Mouse (Mus musculus) cerebellum, postnatal 4 days (tissue): Measurements from ENCODE around the gene Adcy7.

Experiments used
- DNase-seq, 2 experiments: peaks; one replicate each; pipeline ENCODE4 v3.0.0; 2022; ENCODE audit warnings: low spot score in 2 of 2, mixed read lengths in 1 of 2

The Adcy7 gene

DNA sequence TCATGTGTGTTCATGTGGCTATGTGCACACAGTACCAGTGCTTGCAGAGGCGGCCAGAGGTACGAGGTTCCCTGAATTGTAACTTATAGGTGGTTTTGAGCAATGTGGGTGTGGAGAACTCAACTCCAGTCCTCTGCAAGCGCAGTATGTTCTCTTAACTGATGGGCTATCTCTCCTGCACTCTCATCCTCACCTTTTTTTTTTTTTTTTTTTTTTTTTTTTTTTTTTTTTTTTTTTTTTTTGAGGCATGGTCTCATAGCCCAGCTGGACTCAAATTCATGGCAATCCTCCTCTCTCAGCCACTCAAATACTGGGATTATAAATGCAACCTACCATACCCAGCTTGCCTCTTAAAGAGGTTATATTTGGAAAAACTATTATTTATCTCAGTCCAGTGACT, 58.6 kb downstream of the Adcy7 start:
- no peak for DNase-seq

DNA sequence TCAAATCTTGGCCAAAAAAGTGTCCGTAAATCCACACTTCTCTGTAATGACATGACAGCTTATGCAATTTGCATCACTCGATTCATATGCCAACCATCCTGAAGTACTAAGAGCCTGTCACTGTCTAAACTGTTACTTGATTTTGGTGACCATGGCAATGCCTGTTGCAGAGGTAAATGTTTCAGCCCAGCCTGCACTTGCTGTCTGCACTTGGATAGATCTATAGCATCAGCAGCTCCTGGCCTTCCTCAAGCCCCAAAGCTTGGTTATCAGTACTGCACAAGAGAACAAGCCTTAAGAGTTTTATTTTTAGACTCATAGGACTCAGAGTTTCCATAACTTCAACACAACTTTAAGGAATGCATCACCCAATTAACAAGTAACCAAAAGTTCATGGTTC, 62.2 kb downstream of the Adcy7 start:
- no peak for DNase-seq

DNA sequence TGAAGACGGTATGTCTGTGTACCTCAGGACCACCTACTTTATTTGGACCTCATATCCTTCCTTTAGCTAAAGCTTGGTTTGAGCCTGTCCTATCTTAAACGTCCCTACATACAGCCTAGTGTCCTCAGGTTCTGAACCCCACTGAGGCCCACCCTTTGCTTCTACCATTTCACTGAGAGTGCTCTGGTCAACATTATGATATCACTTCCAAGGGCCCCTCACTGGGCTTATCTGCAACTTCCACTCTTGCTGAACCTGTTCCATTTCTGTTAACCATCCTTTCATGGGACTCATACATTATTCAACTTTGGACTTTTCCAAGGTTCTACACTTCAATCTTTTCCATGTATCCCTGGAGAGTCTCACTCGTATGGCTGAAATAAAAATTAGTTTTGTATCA, 62.8 kb downstream of the Adcy7 start:
- no peak for DNase-seq

DNA sequence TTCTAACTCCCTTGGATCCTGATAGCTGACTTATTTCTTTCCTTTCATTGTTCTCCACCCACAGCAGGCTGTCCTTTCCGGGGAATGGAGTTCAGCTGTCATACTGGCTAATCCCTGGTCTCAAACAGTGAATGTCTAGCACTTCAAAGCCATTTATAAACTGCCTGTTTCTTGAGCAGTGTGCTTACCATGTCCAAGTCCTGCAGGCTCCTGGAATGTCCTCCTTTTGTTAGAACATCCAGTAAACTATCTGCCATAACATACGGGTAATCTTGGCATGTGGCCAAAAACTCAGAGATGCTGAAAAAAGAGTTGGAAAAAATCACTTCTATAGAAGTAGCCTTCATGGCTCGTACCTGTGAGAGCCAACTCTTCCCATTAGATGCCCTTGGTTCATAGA, 67.0 kb downstream of the Adcy7 start:
- DNase-seq: no peak

DNA sequence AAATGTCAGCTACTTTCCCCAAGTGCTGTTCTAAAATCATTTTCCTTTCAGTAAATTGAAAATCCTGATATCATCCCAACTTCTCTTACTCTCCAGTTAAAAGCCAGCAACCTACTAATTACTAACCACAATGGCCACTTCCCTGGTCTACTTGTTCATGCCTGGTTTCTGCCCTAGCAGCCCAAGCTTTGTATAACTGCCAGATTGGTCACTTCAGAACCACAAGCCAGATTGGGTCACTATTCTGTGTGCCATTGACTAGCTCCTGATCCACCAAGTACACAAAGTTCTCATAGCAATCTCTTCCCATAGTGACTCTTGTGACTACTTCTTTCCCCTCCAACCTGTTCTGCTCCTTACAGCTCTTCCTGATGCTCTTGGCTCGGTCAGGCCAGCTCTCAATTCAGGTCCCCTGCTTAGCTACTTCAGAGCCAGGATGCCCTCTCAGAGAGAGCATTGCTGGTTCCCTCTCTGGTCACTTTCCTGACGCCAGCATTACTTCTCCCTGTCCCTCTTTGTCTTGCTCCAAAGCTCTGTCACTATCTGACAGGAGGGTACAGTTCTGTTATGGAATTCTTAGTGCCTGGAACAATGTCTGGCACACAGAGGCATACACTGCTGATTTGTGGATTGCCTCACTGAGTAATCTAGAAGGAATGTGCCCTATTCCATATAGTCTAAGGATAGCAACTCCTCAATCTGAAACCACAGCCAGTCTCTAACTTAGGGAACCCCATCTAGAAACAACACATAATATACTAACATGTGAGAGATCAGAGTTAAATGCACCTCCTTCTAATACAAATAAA, 67.9 kb downstream of the Adcy7 start:
- DNase-seq: no peak

DNA sequence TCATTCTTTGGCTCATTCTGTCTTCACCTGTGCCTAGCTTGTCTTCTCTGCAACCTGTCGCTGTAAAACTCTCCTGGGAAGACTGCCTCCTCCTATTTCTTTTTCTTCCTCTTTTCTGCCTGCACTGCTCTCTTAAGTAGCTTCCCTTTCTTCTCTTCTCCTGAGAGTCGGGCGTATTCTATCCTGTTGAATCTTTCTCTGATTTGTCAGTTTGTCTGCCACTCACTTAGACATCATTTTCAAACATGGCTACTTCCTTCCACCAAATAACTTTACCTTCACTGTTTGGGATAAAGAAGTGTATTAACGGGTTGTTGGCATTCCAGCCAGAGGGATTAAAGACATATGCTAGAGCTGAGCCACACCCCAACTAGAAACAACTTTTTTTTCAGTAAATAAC, 69.8 kb downstream of the Adcy7 start:
- DNase-seq: no peak

DNA sequence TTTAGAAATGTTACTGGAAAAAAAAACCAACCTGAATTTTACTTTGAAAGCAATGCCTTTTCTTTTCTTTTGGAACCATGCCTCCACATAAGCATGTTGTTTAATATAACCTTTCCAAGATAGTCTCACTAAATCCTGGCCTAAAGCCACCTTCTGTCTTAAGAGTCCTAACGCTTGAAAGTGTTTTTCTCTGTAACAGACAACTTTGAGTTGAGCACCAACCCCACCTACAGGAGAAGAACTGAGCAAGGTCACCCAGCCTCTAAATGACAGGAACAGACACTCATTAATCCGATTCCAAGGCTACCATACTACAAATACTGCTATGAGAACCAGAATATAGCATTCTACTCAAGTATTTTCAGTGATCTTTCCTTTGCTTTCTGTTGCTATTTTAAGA, 76.8 kb downstream of the Adcy7 start:
- no peak for DNase-seq

DNA sequence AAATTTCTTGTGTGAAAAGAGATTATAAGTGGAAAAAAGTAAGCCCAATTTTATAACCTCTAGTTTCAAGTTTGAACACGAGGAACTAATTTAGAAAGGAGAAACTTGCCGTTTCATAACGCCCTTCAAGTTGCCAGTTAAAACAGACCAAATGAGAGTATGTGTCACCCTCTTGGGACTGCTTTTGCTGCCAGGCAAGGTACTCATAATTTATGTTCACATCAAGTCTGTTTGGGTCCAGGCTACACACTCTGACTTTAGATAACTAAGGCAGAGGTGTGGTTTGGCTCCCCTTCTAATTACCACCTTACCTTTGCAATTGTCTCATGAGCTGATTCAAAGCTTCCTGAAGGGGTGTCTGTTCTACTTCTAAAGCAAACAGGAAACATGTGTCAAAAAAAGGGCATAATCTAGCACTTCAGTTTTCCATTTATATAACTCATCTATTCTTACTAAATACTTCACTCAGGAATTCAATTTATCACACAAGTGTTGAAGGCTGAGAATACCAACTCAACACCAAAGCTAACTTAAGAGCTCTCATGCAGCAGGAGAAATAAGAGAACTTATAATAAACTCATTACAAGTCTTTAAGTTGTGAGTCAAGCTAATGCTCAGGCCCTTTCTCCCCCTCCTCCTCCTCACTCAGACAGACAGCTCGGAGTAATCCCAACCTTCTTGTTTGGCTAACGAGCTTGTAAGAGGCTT, 85.2 kb downstream of the Adcy7 start:
- DNase-seq: no peak

DNA sequence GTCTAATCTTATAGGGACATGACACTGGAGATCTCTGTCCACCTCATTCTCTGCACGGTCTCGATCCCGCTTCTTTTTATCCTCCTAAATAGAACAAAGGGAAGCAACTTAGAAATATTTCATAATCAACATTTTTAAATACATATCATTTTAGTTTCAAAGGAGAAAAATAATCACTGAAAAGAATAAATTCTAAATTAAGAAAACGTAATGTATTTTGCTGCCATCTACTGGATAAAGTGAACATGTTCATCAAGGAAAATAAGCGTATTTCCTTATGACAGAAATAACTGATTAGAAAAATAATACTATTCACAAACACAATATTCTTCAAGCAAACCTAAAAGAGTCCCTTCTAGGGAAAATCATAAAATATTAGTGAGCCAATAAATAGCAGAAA, 85.7 kb downstream of the Adcy7 start:
- no peak for DNase-seq

DNA sequence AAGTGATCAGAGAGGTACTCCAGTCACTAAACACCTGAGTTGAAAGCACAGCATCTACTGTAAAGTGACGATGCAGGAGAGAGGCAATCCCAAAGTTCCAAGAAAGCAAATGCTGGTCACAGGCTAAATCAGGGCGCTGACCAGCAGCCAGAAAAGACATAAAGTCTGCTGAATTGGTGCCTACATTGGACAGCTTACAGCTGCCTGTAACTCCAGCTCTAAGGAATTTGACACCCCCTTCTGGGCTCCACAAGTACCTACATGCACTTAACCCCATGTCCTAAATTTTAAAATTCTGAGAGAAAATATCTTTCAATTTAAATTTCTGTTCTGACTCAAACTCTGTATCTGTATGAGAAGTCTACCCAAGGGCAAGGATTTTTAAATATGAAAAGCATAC, 87.8 kb downstream of the Adcy7 start:
- no peak for DNase-seq

DNA sequence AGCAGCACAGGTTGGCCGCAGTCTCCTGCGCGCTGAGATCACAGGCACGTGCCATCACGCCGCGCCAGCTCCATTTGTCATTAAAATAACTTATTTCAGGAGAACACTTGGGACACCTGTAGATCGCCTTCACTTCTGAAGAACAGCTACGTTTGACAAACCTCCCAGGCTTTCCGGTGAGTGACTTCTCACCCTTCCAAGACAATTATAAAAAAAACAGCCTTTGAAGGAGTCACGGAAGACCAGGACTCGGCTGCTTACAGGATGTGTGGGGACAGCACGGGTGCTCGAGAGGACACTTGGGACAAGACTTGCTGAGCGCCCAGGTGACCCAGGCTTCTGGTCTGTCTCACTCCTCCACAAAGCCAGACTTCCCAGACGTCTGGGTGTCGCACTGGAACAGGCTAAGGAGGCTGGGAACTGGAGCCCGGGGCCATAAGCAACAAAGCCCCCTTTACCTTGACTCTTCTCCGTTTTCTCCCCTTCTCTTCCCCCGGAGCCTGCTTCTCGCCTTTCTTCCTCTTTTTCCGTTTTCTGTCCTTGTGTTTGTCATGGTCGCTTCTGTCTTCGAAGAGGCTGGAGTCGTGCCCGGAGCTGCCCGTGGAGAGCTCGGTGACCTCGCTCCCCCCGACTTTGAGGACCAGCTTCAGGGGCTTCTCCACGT, 89.0 kb downstream of the Adcy7 start:
- no peak for DNase-seq

DNA sequence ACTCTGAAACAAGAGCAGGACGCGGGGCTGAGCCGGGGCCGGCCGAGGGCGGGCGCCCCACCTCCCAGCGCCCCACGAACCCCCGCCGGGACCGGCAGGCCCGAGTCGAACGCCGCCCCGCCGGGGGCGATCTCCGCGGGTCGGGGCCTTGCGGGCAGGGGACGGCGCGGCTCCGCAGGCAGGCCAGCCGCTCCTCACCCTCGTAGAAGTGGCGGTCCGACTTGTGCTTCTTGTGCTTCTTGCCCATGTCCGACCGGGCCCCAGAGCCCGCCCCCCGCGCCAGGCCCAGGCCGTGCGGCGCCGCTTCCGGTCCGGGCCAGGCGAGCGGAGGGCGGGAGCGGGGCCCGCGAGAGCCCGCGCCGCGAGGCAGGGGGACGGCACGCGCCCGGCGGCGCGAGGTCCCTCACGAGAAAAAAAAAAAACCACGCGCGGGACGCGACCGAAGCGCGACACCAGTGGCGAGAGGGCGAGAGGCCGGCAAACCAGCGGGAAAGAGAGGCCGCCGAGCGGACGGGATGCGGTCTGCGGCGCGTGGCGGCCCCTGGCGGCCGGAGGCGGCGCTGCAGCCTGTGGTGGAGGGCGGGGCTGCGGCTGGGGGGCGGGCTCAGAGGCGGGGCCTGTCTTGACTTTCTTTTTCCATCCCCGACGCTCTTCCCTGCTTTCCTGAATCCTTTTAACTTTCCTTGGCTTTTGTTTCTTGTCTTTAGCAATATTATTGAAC, 89.7 kb downstream of the Adcy7 start, which contains the start of gene Brd7:
TSS of gene Brd7 (minus strand) at position 487 of the 721 bp plus-strand sequence.
- peak; percentile 87 to 96 for DNase-seq

DNA sequence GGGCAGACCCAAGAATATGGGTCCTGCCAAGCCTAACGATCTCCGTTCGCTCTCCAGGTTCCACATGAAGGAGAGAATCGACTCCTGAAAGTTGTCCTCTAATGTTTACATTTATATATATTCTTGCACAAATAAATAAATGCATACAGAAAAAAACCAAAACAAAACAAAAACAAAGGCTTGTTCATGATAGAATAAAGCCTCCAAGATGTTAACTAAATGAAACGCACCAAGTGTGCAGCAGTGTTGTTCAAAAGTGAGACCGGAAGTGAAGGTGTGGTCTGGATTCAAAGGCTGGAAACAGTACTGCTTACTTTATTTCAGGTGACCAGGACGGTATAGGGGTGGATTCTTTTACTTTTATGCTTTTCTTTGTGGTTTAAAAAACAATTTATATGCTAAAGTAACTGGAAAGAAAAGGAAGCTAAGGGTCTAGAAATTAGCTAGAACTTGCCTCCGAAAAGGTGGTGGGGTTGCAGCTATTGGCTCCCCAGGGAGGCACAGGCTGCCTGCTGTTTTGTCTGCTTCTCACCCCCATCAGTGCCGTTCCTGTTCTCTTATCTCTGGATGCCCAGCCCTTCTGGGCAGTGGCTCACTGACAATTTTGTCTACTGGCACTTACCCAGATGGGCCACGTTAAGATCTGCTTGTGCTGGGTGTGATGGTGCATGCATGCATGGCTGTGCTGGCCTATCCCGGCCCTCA, 90.4 kb downstream of the Adcy7 start:
- peak in 1 of 2 experiments; percentile 15 for DNase-seq

DNA sequence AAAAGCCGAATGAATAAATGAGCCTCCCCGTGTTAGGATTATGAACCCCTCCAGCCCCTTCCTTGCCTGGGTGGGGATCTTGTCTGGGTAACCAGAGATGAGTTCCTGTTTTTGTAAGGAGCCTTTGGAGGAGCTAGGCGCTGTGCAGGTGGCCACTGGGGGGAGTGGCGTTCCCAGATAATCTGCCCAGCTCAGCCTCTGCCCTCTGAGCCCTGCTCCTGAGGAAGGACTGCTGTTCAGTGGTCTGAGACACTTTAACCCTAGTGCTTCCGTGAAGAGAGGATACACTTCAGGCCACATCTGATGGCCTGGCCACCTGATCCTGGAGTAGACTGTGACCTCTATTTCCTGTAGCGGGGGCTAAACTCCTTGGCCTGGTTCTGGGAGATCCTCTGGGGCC, 97.0 kb downstream of the Adcy7 start:
- peak in 1 of 2 experiments; percentile 24 for DNase-seq

DNA sequence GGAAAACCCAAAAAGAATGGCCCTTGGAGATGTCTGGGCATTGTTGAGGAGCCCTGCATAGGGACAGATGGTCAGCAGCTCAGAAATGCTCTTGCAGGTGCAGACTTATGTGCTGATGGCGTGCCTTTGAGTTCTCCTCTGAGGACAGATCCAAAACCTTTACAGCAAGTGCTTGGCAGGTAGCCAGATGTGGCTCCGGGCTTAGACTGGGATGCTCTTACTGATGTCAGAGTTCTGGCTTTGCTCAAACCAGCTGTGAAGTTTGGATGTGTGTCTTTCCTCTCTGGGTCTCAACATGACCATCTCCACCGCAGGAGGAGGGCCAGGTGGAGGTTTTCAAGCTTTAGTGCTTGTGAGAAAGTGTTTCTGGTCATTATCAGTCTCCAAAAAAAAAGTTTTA, 97.6 kb downstream of the Adcy7 start:
- no peak for DNase-seq

DNA sequence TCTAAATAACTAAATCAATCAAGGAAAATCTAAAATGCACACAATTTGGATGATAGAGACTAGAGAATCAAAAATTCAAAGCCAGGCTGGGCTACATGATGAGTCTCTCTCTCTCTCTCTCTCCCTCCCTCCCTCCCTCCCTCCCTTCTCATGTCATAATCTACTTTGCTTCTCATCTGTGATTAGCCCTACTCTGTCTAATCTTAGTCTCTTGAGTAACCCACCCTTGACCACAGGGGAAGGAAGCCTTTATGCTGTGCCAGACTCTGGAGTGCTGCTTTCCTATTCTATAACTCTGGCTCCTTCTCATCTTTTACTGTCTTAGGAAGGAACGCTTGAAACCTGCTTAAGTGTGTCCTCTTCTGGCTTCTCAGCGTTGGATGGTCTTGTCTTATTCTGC, 99.3 kb downstream of the Adcy7 start:
- DNase-seq: no peak

DNA sequence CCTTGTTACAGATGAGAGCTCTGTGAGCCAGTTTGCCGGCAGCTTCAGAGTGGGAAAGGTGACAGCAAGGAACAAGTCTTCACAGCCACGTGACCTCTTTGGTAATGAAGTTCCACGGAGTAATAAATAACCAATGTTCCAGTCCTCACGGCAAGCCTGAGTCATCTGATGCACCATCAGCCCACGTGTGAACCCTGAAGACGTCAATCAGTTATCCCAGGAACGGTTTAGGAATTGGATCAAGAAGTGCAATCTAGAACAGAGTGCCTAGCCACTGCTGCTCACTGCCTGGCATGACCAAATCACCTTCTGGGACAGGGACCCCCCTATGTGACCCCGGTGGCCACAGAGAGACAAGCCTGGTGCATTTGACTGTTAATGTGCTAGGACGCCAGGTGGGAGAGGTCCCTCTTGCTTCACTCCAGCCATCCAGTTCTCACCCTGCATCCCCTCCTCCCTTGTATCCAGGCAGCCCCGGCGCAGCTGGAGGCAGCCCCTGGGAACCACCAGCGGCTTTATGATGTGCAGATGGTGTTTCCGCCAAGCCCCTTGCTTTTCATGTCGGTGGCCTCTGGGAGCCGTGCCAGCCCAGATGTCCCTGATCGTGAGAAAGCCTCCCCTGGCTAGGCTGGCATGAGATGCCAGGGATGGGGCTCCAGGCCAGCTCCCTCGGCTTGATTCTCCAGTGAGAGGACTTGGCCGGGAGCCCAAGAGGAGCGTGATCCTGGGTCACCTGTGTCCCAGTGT, 104.8 kb downstream of the Adcy7 start:
- DNase-seq: peak; percentile 61 to 84
